In the genomic region with DNA sequence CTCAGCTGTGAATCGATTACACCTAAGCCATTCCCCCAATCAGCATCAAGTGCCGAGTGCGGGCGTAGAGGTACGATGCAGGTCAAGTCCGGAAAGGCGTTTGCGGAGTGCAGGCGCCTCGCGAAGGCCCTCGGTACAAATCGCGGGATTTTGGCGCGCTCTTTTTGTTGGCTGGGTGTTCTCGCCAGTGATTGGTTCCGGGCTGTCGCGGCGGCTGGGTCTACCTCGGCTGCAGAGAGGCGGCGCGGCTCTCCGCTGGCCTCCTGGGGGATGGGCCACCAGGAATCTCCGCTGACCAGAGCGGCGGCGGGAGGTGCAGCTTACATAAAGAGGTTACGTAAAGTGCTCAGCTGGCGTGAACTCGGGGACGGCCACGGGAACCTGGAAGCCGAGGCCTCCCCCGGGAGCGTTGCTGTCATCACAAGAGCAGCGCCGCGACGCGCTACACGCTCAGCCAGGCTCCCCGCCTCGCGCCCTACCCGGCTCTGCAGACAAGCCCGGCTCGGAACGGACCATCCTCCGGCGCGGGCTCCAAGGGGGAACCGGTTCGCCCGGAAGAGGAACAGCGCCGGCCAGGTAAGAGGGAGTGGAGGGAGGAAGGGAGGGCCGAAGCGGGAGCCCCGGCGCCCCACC, we compare ENCODE assay signal across 8 mouse cellular contexts. TPM values are rescaled to one million over a fixed set of nuclear protein-coding genes. Genes with fewer than 3 reads are reported as not detected.
DNase-seq lines count a peak whose midpoint lies in the region; ATAC-seq and TF ChIP-seq lines count a peak whose summit lies in the region.

A gene (plus strand): TSS at position 247 of the 633 bp plus-strand sequence.

- no peaks in the 10 kb centered on the region for H3K9me3 ChIP-seq in forebrain, embryonic 10.5 days
- H3K9me3 ChIP-seq in heart, embryonic 15.5 days (replicated peaks) = no peaks in the 10 kb centered on the region
- H3K9me3 ChIP-seq in liver, embryonic 14.5 days (ENCODE audit: control insufficient read depth, low read length) = no peaks in the 10 kb centered on the region
- H3K9me3 ChIP-seq in neural tube, embryonic 11.5 days (ENCODE audit: control insufficient read depth, low read length) = no peaks in the 10 kb centered on the region
- no peaks in the 10 kb centered on the region for H3K9me3 ChIP-seq in stomach, postnatal 0 days (ENCODE audit: control insufficient read depth, low read length)

- DNase-seq in CD4-positive, CD25-positive, alpha-beta regulatory T cell, adult 2 months (ENCODE audit: low read depth, low spot score) = peak; percentile 80
- DNase-seq in forebrain, embryonic 10.5 days (ENCODE audit: extremely low spot score, low spot score) = peak; percentile 94
- peak; percentile 93 to 98 for DNase-seq in kidney, postnatal 25 days
- peak; percentile 71 to 80 (median 76) for DNase-seq in liver, embryonic 14.5 days (ENCODE audit: low read depth in 3 of 3, low spot score in 3 of 3)
- DNase-seq in neural tube, embryonic 11.5 days (ENCODE audit: low spot score) = peak; percentile 91
- peak; percentile 92 for DNase-seq in stomach, postnatal 0 days (ENCODE audit: low spot score)

- peak; percentile 89 for ATAC-seq in heart, embryonic 15.5 days (replicated peaks; ENCODE audit: insufficient number of reproducible peaks, insufficient read depth, low FRiP score, low read depth)
- peak; percentile 84 for ATAC-seq in liver, embryonic 14.5 days (ENCODE audit: insufficient read depth)
- ATAC-seq in neural tube, embryonic 11.5 days (ENCODE audit: insufficient read depth, low FRiP score, low TSS enrichment) = peak; percentile 82
- ATAC-seq in stomach, postnatal 0 days (ENCODE audit: low FRiP score, low TSS enrichment) = peak; percentile 94

- under 1% methylated on average over 62 of the region's 63 CpGs for WGBS in forebrain, embryonic 10.5 days
- WGBS in heart, embryonic 15.5 days = under 1% methylated on average over 63 of the region's 63 CpGs
- under 1% methylated on average over 48 of the region's 63 CpGs for WGBS in liver, embryonic 14.5 days (ENCODE audit: insufficient replicate concordance)
- WGBS in neural tube, embryonic 11.5 days = under 1% methylated on average over 59 of the region's 63 CpGs
- under 1% methylated on average over 60 of the region's 63 CpGs for WGBS in stomach, postnatal 0 days

- H3K4me3 ChIP-seq in brown adipose tissue, adult 24 weeks (ENCODE audit: insufficient read depth, low read depth, low read length) = peak within 1 kb of the TSS; percentile 93
- H3K4me3 ChIP-seq in forebrain, embryonic 10.5 days = peak within 1 kb of the TSS; percentile 88
- peak within 1 kb of the TSS; percentile 97 for H3K4me3 ChIP-seq in heart, embryonic 15.5 days
- H3K4me3 ChIP-seq in liver, embryonic 14.5 days (ENCODE audit: insufficient read depth in 1 of 2, low read depth in 2 of 2, low read length in 2 of 2) = peak within 1 kb of the TSS; percentile 81 to 90
- peak within 1 kb of the TSS; percentile 94 for H3K4me3 ChIP-seq in neural tube, embryonic 11.5 days (ENCODE audit: low read depth, low read length)
- peak within 1 kb of the TSS; percentile 91 for H3K4me3 ChIP-seq in stomach, postnatal 0 days (ENCODE audit: low read depth, low read length)

- peak within 1 kb of the TSS; percentile 91 for H3K9ac ChIP-seq in heart, embryonic 15.5 days
- H3K9ac ChIP-seq in liver, embryonic 14.5 days (replicated peaks) = peak within 1 kb of the TSS; percentile 93
- peak within 1 kb of the TSS; percentile 93 for H3K9ac ChIP-seq in neural tube, embryonic 11.5 days (ENCODE audit: low read length)
- peak within 1 kb of the TSS; percentile 93 for H3K9ac ChIP-seq in stomach, postnatal 0 days (ENCODE audit: low read length)

- peak within 1 kb of the TSS; percentile 89 for H3K4me2 ChIP-seq in heart, embryonic 15.5 days
- peak within 1 kb of the TSS; percentile 77 for H3K4me2 ChIP-seq in liver, embryonic 14.5 days (ENCODE audit: low read depth)
- peak within 1 kb of the TSS; percentile 94 for H3K4me2 ChIP-seq in neural tube, embryonic 11.5 days (ENCODE audit: low read depth)
- H3K4me2 ChIP-seq in stomach, postnatal 0 days (replicated peaks; ENCODE audit: low read depth) = peak within 1 kb of the TSS; percentile 89

- H3K27me3 ChIP-seq in forebrain, embryonic 10.5 days (ENCODE audit: poor library complexity, severe bottlenecking) = no peaks in the 10 kb centered on the region
- no peaks in the 10 kb centered on the region for H3K27me3 ChIP-seq in heart, embryonic 15.5 days
- H3K27me3 ChIP-seq in liver, embryonic 14.5 days (ENCODE audit: control insufficient read depth, insufficient read depth, low read length) = no peaks in the 10 kb centered on the region
- no peaks in the 10 kb centered on the region for H3K27me3 ChIP-seq in neural tube, embryonic 11.5 days (ENCODE audit: control insufficient read depth, insufficient read depth, low read length)
- H3K27me3 ChIP-seq in stomach, postnatal 0 days (ENCODE audit: control insufficient read depth, insufficient read depth, low read length) = no peaks in the 10 kb centered on the region

- peaks cover 8% of the 10 kb centered on the region for H3K4me1 ChIP-seq in brown adipose tissue, adult 24 weeks (ENCODE audit: control insufficient read depth, insufficient read depth, insufficient read length, low read length)
- H3K4me1 ChIP-seq in forebrain, embryonic 10.5 days = peaks cover 33% of the 10 kb centered on the region
- H3K4me1 ChIP-seq in heart, embryonic 15.5 days (replicated peaks) = peaks cover 30% of the 10 kb centered on the region
- H3K4me1 ChIP-seq in liver, embryonic 14.5 days (replicated peaks; ENCODE audit: control insufficient read depth in 2 of 2, insufficient read depth in 2 of 2, low read length in 1 of 2) = peaks cover 11 to 12% of the 10 kb centered on the region in 2 experiments
- peaks cover 14% of the 10 kb centered on the region for H3K4me1 ChIP-seq in neural tube, embryonic 11.5 days (ENCODE audit: control insufficient read depth, insufficient read depth, low read length)
- H3K4me1 ChIP-seq in stomach, postnatal 0 days (replicated peaks; ENCODE audit: control insufficient read depth, insufficient read depth) = 0 out of 2 replicates have a peak, but pooled peaks cover 12% of the 10 kb centered on the region

- peaks cover 36% of the 10 kb centered on the region for H3K36me3 ChIP-seq in forebrain, embryonic 10.5 days (replicated peaks)
- H3K36me3 ChIP-seq in heart, embryonic 15.5 days = no peaks in the 10 kb centered on the region
- peaks cover 11% of the 10 kb centered on the region for H3K36me3 ChIP-seq in liver, embryonic 14.5 days (replicated peaks; ENCODE audit: control insufficient read depth, insufficient read depth, low read depth)
- no peaks in the 10 kb centered on the region for H3K36me3 ChIP-seq in neural tube, embryonic 11.5 days (ENCODE audit: control insufficient read depth, insufficient read depth, low read length)
- H3K36me3 ChIP-seq in stomach, postnatal 0 days (ENCODE audit: control insufficient read depth, insufficient read depth, low read length) = no peaks in the 10 kb centered on the region

- peak within 1 kb of the TSS; percentile 90 for H3K27ac ChIP-seq in brown adipose tissue, adult 24 weeks (replicated peaks; ENCODE audit: low read depth, low read length)
- H3K27ac ChIP-seq in forebrain, embryonic 10.5 days = peak within 1 kb of the TSS; percentile 96
- H3K27ac ChIP-seq in heart, embryonic 15.5 days = peak within 1 kb of the TSS; percentile 98
- peak within 1 kb of the TSS; percentile 47 for H3K27ac ChIP-seq in liver, embryonic 14.5 days
- peak within 1 kb of the TSS; percentile 95 for H3K27ac ChIP-seq in neural tube, embryonic 11.5 days (ENCODE audit: low read depth, low read length)
- H3K27ac ChIP-seq in stomach, postnatal 0 days (replicated peaks) = peak within 1 kb of the TSS; percentile 98

- no peak for TF ChIP-seq EP300 in liver, embryonic 14.5 days (IDR thresholded peaks at IDR 0.05; ENCODE audit: low read depth)
- no peak for TF ChIP-seq EP300 in stomach, postnatal 0 days (optimal IDR thresholded peaks at IDR 0.05)

- TF ChIP-seq CTCF in liver, embryonic 14.5 days (IDR thresholded peaks at IDR 0.05; ENCODE audit: low read depth) = peak; percentile 44; the same call in 1 of the 2 replicates
- TF ChIP-seq CTCF in stomach, postnatal 0 days (IDR thresholded peaks at IDR 0.05; ENCODE audit: low read depth) = peak; percentile 61

RNA-seq across cellular contexts. Expression of the gene that starts here (rescaled TPM):
- polyA plus RNA-seq in brown adipose tissue, adult 24 weeks (2012; ENCODE audit: insufficient read depth, insufficient read length, missing spikeins) = 6.6 and 6.9 TPM in 2 replicates
- polyA plus RNA-seq in forebrain, embryonic 10.5 days (2016; fragmentation: Nextera tagmentation; extraction: Ambion mirVana) = 11.0 and 13.8 TPM in 2 replicates
- 6.0 and 8.9 TPM in 2 replicates for polyA plus RNA-seq in heart, embryonic 15.5 days (2015; fragmentation: Nextera tagmentation; extraction: Ambion mirVana)
- 5.8 and 6.4 TPM in 2 replicates for polyA plus RNA-seq in liver, embryonic 14.5 days (2012; rRNA removed)
- polyA plus RNA-seq in liver, embryonic 14.5 days (2014; fragmentation: Nextera tagmentation; extraction: Ambion mirVana) = 4.9 and 5.8 TPM in 2 replicates
- 18.2 and 19.3 TPM in 2 replicates for polyA plus RNA-seq in neural tube, embryonic 11.5 days (2014; fragmentation: Nextera tagmentation; extraction: Ambion mirVana)
- polyA plus RNA-seq in stomach, postnatal 0 days (2015; fragmentation: Nextera tagmentation; extraction: Ambion mirVana) = 5.7 and 5.8 TPM in 2 replicates

Comparison
In these comparisons a context has a peak if more than half of its experiments do, and no peak if none do; other contexts are left out.
1. Peak in every context shown above with its lines: DNase-seq, ATAC-seq, H3K4me3 ChIP-seq and H3K27ac ChIP-seq.
2. H3K27ac ChIP-seq: peak in every context shown above with its lines; median percentile 98 in heart, embryonic 15.5 days; 98 in stomach, postnatal 0 days; 96 in forebrain, embryonic 10.5 days; 95 in neural tube, embryonic 11.5 days; 90 in brown adipose tissue, adult 24 weeks; 47 in liver, embryonic 14.5 days.